Mouse (Mus musculus): ENCODE measurements around the gene Olfr292. TPM values are rescaled to one million over a fixed set of nuclear protein-coding genes. Genes with fewer than 3 reads are reported as not detected.
A peak's percentile ranks its signal among the peaks of the same experiment; 100 is the strongest.

Olfr292 gene
- polyA plus RNA-seq (2014; fragmentation: Nextera tagmentation; extraction: Ambion mirVana): not detected in 2 replicates

DNA sequence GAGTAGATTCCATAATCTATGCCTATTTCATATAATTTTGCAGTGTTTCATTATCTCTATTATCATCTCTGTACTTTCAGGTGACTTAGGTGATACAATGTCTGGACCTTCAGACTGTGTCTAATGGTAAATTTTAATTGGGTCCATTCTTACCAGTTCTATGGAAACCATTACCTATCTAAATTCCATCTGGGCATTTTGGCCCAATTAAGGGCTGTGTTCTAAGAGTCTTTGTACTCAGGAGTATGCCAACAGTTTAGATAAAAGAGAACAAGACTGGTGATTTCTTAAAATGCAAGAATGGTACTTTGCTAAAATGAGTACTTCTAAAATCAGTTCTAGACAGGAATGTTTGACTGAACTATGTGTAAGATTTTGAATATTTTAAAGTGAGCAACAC is at the start of gene Olfr292:
Gene Olfr292, plus strand, starts transcription at position 301 of the 400 bp plus-strand sequence.
- H3K9me3 ChIP-seq (ENCODE audit: control insufficient read depth, low read length): no peaks in the 10 kb centered on the region
- no peaks in the 10 kb centered on the region for H3K36me3 ChIP-seq (ENCODE audit: control insufficient read depth, insufficient read depth, low read length)
- H3K4me1 ChIP-seq (ENCODE audit: control insufficient read depth, insufficient read depth, low read length): no peaks in the 10 kb centered on the region
- no peak within 1 kb of the TSS for H3K4me2 ChIP-seq (ENCODE audit: low read depth, low read length)
- ATAC-seq (ENCODE audit: low read depth): no peak
- H3K27me3 ChIP-seq (replicated peaks; ENCODE audit: control insufficient read depth, insufficient read depth, low read length): no peaks in the 10 kb centered on the region
- no peak for DNase-seq (ENCODE audit: low spot score)
- no peak within 1 kb of the TSS for H3K9ac ChIP-seq (ENCODE audit: low read depth, low read length)
- no peak within 1 kb of the TSS for H3K4me3 ChIP-seq (ENCODE audit: low read depth, low read length)
- no peak within 1 kb of the TSS for H3K27ac ChIP-seq (replicated peaks; ENCODE audit: low read depth, low read length)

DNA sequence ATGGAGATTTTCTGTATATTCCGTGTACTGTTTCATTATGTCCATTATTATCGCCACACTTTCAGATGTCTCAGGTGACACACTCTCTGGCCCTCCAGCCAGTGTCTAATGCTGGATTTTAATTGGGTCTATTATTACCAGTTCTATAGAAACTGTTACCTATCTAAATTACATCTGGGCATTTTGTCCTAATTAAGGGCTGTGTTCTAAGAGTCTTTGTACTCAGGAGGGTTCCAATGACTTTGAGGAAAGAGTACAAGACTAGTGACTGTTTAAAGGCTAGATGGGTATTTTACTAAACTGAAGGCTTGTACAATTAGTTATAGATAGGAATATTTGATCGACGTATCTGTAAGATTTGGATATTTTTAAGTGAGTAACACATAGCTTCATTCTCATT is 39.4 kb upstream of the Olfr292 start, which contains the start of gene Olfr293:
Gene Olfr293, plus strand, starts transcription at position 301 of the 400 bp plus-strand sequence.
- H3K4me1 ChIP-seq (ENCODE audit: control insufficient read depth, insufficient read depth, low read length): no peaks in the 10 kb centered on the region
- no peak for ATAC-seq (ENCODE audit: low read depth)
- no peak for DNase-seq (ENCODE audit: low spot score)
- H3K27me3 ChIP-seq (replicated peaks; ENCODE audit: control insufficient read depth, insufficient read depth, low read length): no peaks in the 10 kb centered on the region
- H3K9me3 ChIP-seq (ENCODE audit: control insufficient read depth, low read length): no peaks in the 10 kb centered on the region
- no peak within 1 kb of the TSS for H3K4me3 ChIP-seq (ENCODE audit: low read depth, low read length)
- no peak within 1 kb of the TSS for H3K27ac ChIP-seq (replicated peaks; ENCODE audit: low read depth, low read length)
- H3K4me2 ChIP-seq (ENCODE audit: low read depth, low read length): no peak within 1 kb of the TSS
- WGBS: 93% methylated on average over 4 of the region's 4 CpGs
- no peak within 1 kb of the TSS for H3K9ac ChIP-seq (ENCODE audit: low read depth, low read length)
- H3K36me3 ChIP-seq (ENCODE audit: control insufficient read depth, insufficient read depth, low read length): no peaks in the 10 kb centered on the region

DNA sequence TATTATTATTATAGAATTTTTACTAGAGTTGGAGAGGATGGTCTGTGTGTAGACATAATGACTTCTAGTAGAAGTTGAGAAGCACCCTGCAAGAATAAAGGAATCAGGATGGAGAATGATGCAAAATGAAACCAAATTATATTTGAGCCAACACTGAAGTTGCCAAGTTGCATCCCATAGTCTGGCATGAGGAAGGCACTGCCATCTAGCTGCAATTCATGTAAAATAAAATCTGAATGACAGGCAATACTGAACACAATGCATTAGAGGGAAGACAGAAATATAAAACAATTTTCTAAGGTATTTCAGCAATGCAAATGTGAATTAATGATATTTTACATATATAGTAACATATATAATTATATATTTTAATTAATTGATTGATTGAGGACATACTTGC is 36.9 kb downstream of the Olfr292 start:
- no peaks in the 10 kb centered on the region for H3K27me3 ChIP-seq (replicated peaks; ENCODE audit: control insufficient read depth, insufficient read depth, low read length)
- no peak for ATAC-seq (ENCODE audit: low read depth)

More for the DNA sequence above, 36.9 kb downstream of the Olfr292 start:
- Histone ChIP-seq H3K4me3 (ENCODE audit: low read depth, low read length) (no peak overlapping the region), H3K9me3 (ENCODE audit: control insufficient read depth, low read length) (no peaks in the 10 kb centered on the region), H3K4me1 (ENCODE audit: control insufficient read depth, insufficient read depth, low read length) (no peaks in the 10 kb centered on the region), H3K4me2 (ENCODE audit: low read depth, low read length) (no peak overlapping the region), H3K27ac (replicated peaks; ENCODE audit: low read depth, low read length) (no peak overlapping the region), H3K36me3 (ENCODE audit: control insufficient read depth, insufficient read depth, low read length) (no peaks in the 10 kb centered on the region), H3K9ac (ENCODE audit: low read depth, low read length) (no peak overlapping the region)
- peak; percentile 1 for DNase-seq (ENCODE audit: low spot score)

Other genes with a start within 250 kb of the Olfr292 start
- gene Olfr299, start 228.4 kb upstream of the Olfr292 start, polyA plus RNA-seq (2014; fragmentation: Nextera tagmentation; extraction: Ambion mirVana): 0.09 and 0.11 TPM in 2 replicates
- gene Olfr298, start 195.8 kb upstream of the Olfr292 start, polyA plus RNA-seq (2014; fragmentation: Nextera tagmentation; extraction: Ambion mirVana): 0.07 and 0.28 TPM in 2 replicates
- 0.38 TPM in 1 of 2 replicates, not detected in the other for gene Olfr297, start 168.4 kb upstream of the Olfr292 start, polyA plus RNA-seq (2014; fragmentation: Nextera tagmentation; extraction: Ambion mirVana)
- gene Olfr295, start 104.5 kb upstream of the Olfr292 start, polyA plus RNA-seq (2014; fragmentation: Nextera tagmentation; extraction: Ambion mirVana): 0.04 TPM in 1 of 2 replicates, not detected in the other
- not detected in 2 replicates for gene Olfr294, start 71.7 kb upstream of the Olfr292 start, polyA plus RNA-seq (2014; fragmentation: Nextera tagmentation; extraction: Ambion mirVana)
- 0.17 and 0.39 TPM in 2 replicates for gene Olfr293, start 39.3 kb upstream of the Olfr292 start, polyA plus RNA-seq (2014; fragmentation: Nextera tagmentation; extraction: Ambion mirVana)
- gene Folh1, start 87.6 kb downstream of the Olfr292 start, polyA plus RNA-seq (2014; fragmentation: Nextera tagmentation; extraction: Ambion mirVana): 0.59 and 0.63 TPM in 2 replicates
- gene Vmn2r77, start 106.7 kb downstream of the Olfr292 start, polyA plus RNA-seq (2014; fragmentation: Nextera tagmentation; extraction: Ambion mirVana): not detected in 2 replicates
- 0.06 TPM in 1 of 2 replicates, not detected in the other for gene Vmn2r78, start 226.8 kb downstream of the Olfr292 start, polyA plus RNA-seq (2014; fragmentation: Nextera tagmentation; extraction: Ambion mirVana)